Mouse (Mus musculus) stomach, embryonic 14.5 days (tissue): ENCODE data around the gene Gm11444. TPM values are rescaled to one million over a fixed set of nuclear protein-coding genes. Genes with fewer than 3 reads are reported as not detected.

Experiments
- ATAC-seq: fragments of 200-750 bp; cut with Nextera tagmentation; 2 replicates; pipeline ENCODE4 v1.8.0; 2017; ENCODE audit warnings: low read depth, moderate TSS enrichment; ENCODE audit not compliant: insufficient number of reproducible peaks, insufficient read depth, low FRiP score
- H3K27ac ChIP-seq: fragments of 300-500 bp; sonication (generic); 2 replicates; pipeline ENCODE4 v1.5.1; 2014; ENCODE audit warnings: mild to moderate bottlenecking, low read length, moderate library complexity, mixed read lengths
- H3K27me3 ChIP-seq: fragments of 300-500 bp; sonication (generic); 2 replicates; pipeline ENCODE4 v1.6.1; 2014; ENCODE audit warnings: low read length, control low read depth, mixed read lengths; ENCODE audit not compliant: control insufficient read depth, insufficient read depth
- H3K36me3 ChIP-seq: fragments of 300-500 bp; sonication (generic); 2 replicates; pipeline ENCODE4 v1.6.1; 2014; ENCODE audit warnings: mild to moderate bottlenecking, control low read depth, low read length, moderate library complexity, mixed read lengths; ENCODE audit not compliant: control insufficient read depth, insufficient read depth
- H3K4me1 ChIP-seq: fragments of 300-500 bp; sonication (generic); 2 replicates; pipeline ENCODE4 v1.6.1; 2014; ENCODE audit warnings: low read length, control low read depth, mixed read lengths; ENCODE audit not compliant: control insufficient read depth, insufficient read depth
- H3K4me2 ChIP-seq: fragments of 300-500 bp; sonication (generic); replicated peaks from 2 replicates; pipeline ENCODE4 v1.6.1; 2014; ENCODE audit warnings: low read depth, low read length, control low read depth
- H3K4me3 ChIP-seq: fragments of 300-500 bp; sonication (generic); 2 replicates; pipeline ENCODE4 v1.5.1; 2014; ENCODE audit warnings: low read depth, low read length, control low read depth
- H3K9ac ChIP-seq: fragments of 300-500 bp; sonication (generic); replicated peaks from 2 replicates; pipeline ENCODE4 v1.6.1; 2014; ENCODE audit warnings: low read depth, mild to moderate bottlenecking, control low read depth, low read length, moderate library complexity, mixed read lengths
- H3K9me3 ChIP-seq: fragments of 300-500 bp; sonication (generic); 2 replicates; pipeline ENCODE4 v1.6.1; 2016; ENCODE audit warnings: low read depth, low read length, control low read depth; ENCODE audit not compliant: control insufficient read depth
- WGBS: fragments of 180-500 bp; shearing (Covaris S2); extraction: QIAGEN DNeasy Blood & Tissue Kit; methylation state at CpG from one replicate; pipeline ENCODE4 v1.1.7; 2014; 5-methylcytosine and 5-hydroxymethylcytosine counted together
- polyA plus RNA-seq: library from polyadenylated mRNA; unstranded; fragments of >200 nt; fragmentation: Nextera tagmentation; extraction: Ambion mirVana; gene quantifications from 2 replicates; pipeline ENCODE4 v1.2.1, GENCODE M21; 2014

Gm11444 gene
- polyA plus RNA-seq, 1 experiment from 2014 or later: not detected

GRCm38 (mm10) chr11:85830901-85831341, 19.2 kb downstream of the Gm11444 start:
- H3K36me3 ChIP-seq: no peaks in the 10 kb centered on the region
- H3K9me3 ChIP-seq: no peaks in the 10 kb centered on the region
- peaks cover 19% of the 10 kb centered on the region for H3K27me3 ChIP-seq
- H3K4me3 ChIP-seq: peak overlapping the region; percentile 59
- no peak for ATAC-seq
- peak overlapping the region; percentile 4; the same call in 1 of the 2 replicates for H3K27ac ChIP-seq
- peak overlapping the region; percentile 25; the same call in 1 of the 2 replicates for H3K9ac ChIP-seq
- H3K4me2 ChIP-seq: peak overlapping the region; percentile 87; the same call in 1 of the 2 replicates
- peaks cover 25% of the 10 kb centered on the region; the same call in 1 of the 2 replicates for H3K4me1 ChIP-seq
- WGBS: 9% methylated on average over 17 of the region's 17 CpGs

GRCm38 (mm10) chr11:85829520-85830440, 20.4 kb downstream of the Gm11444 start:
- Histone ChIP-seq H3K4me1 (peaks cover 25% of the 10 kb centered on the region; the same call in 1 of the 2 replicates), H3K4me2 (peak overlapping the region; percentile 87), H3K27me3 (peaks cover 12% of the 10 kb centered on the region; the same call in 1 of the 2 replicates), H3K9me3 (no peaks in the 10 kb centered on the region), H3K9ac (peak overlapping the region; percentile 22), H3K36me3 (no peaks in the 10 kb centered on the region), H3K4me3 (peak overlapping the region; percentile 59), H3K27ac (no peak overlapping the region)
- no peak for ATAC-seq
- WGBS: 2% methylated on average over 56 of the region's 61 CpGs

GRCm38 (mm10) chr11:85828691-85829519, 21.2 kb downstream of the Gm11444 start:
- Histone ChIP-seq H3K36me3 (no peaks in the 10 kb centered on the region), H3K27me3 (peaks cover 12% of the 10 kb centered on the region; the same call in 1 of the 2 replicates), H3K27ac (no peak overlapping the region), H3K4me2 (peak overlapping the region; percentile 87), H3K4me3 (peak overlapping the region; percentile 4; the same call in 1 of the 2 replicates), H3K9ac (no peak overlapping the region), H3K4me1 (peaks cover 25% of the 10 kb centered on the region; the same call in 1 of the 2 replicates), H3K9me3 (no peaks in the 10 kb centered on the region)
- 24% methylated on average over 38 of the region's 38 CpGs for WGBS
- ATAC-seq: no peak

GRCm38 (mm10) chr11:85827342-85827741, 22.8 kb downstream of the Gm11444 start:
- Histone ChIP-seq H3K9me3 (no peaks in the 10 kb centered on the region), H3K27ac (no peak overlapping the region), H3K4me2 (no peak overlapping the region), H3K4me1 (peaks cover 25% of the 10 kb centered on the region; the same call in 1 of the 2 replicates), H3K9ac (no peak overlapping the region), H3K27me3 (peaks cover 12% of the 10 kb centered on the region; the same call in 1 of the 2 replicates), H3K36me3 (no peaks in the 10 kb centered on the region), H3K4me3 (no peak overlapping the region)
- WGBS: 35% methylated on average over 9 of the region's 9 CpGs
- no peak; the same call in 1 of the 2 replicates for ATAC-seq

- H3K4me2 ChIP-seq: no peak overlapping the region
- no peak for ATAC-seq
- peaks cover 20% of the 10 kb centered on the region; the same call in 1 of the 2 replicates for H3K4me1 ChIP-seq
- no peaks in the 10 kb centered on the region for H3K9me3 ChIP-seq
- no peak overlapping the region for H3K9ac ChIP-seq
- H3K27ac ChIP-seq: no peak overlapping the region
- WGBS: 43% methylated on average over 7 of the region's 7 CpGs
- peaks cover 12% of the 10 kb centered on the region; the same call in 1 of the 2 replicates for H3K27me3 ChIP-seq
- H3K36me3 ChIP-seq: no peaks in the 10 kb centered on the region
- H3K4me3 ChIP-seq: no peak overlapping the region
Measured at GRCm38 (mm10) chr11:85825823-85826222, 24.3 kb downstream of the Gm11444 start.

GRCm38 (mm10) chr11:85825031-85825430, 25.1 kb downstream of the Gm11444 start:
- Histone ChIP-seq H3K27ac (no peak overlapping the region), H3K9ac (no peak overlapping the region), H3K9me3 (no peaks in the 10 kb centered on the region), H3K4me1 (peaks cover 14% of the 10 kb centered on the region; the same call in 1 of the 2 replicates), H3K4me3 (no peak overlapping the region), H3K27me3 (peaks cover 12% of the 10 kb centered on the region; the same call in 1 of the 2 replicates), H3K36me3 (no peaks in the 10 kb centered on the region), H3K4me2 (no peak overlapping the region)
- WGBS: 79% methylated on average over 10 of the region's 10 CpGs
- no peak for ATAC-seq

GRCm38 (mm10) chr11:85823794-85824193, 26.3 kb downstream of the Gm11444 start:
- no peak overlapping the region for H3K4me3 ChIP-seq
- H3K36me3 ChIP-seq: no peaks in the 10 kb centered on the region
- H3K4me2 ChIP-seq: no peak overlapping the region
- no peaks in the 10 kb centered on the region for H3K9me3 ChIP-seq
- 88% methylated on average over 4 of the region's 4 CpGs for WGBS
- H3K27ac ChIP-seq: no peak overlapping the region
- no peak overlapping the region for H3K9ac ChIP-seq
- H3K4me1 ChIP-seq: 0 out of 2 replicates have a peak, but pooled peaks cover 3% of the 10 kb centered on the region
- no peak for ATAC-seq
- peaks cover 11% of the 10 kb centered on the region; the same call in 1 of the 2 replicates for H3K27me3 ChIP-seq

- no peak overlapping the region for H3K9ac ChIP-seq
- peak; percentile 65; the same call in 1 of the 2 replicates for ATAC-seq
- no peaks in the 10 kb centered on the region for H3K9me3 ChIP-seq
- no peaks in the 10 kb centered on the region for H3K36me3 ChIP-seq
- H3K4me3 ChIP-seq: no peak overlapping the region
- 19% methylated on average over 6 of the region's 6 CpGs for WGBS
- no peak overlapping the region for H3K4me2 ChIP-seq
- H3K27me3 ChIP-seq: peaks cover 7% of the 10 kb centered on the region; the same call in 1 of the 2 replicates
- H3K4me1 ChIP-seq: 0 out of 2 replicates have a peak, but pooled peaks cover 3% of the 10 kb centered on the region
- no peak overlapping the region for H3K27ac ChIP-seq
Measured at GRCm38 (mm10) chr11:85823181-85823580, 27.0 kb downstream of the Gm11444 start.
